Mouse (Mus musculus) ES-E14 (cell line): ENCODE data around the gene Vdr. TPM values are rescaled to one million over a fixed set of nuclear protein-coding genes. Genes with fewer than 3 reads are reported as not detected.

Experiments
- DNase-seq: peaks from one replicate; pipeline ENCODE4 v3.0.0-alpha.2; 2013; ENCODE audit warnings: low read depth, low spot score
- H3K27ac ChIP-seq: 2 replicates; pipeline ENCODE4 v1.5.1; 2012; ENCODE audit warnings: low read depth, mild to moderate bottlenecking, low read length, moderate library complexity, mixed read lengths; ENCODE audit not compliant: poor library complexity, insufficient read depth, severe bottlenecking
- H3K36me3 ChIP-seq: 2 replicates; pipeline ENCODE4 v1.6.1; 2012; ENCODE audit warnings: mild to moderate bottlenecking, low read length, moderate library complexity, mixed read lengths; ENCODE audit not compliant: control insufficient read depth, poor library complexity, insufficient read depth, severe bottlenecking
- H3K4me1 ChIP-seq, 2 experiments: fragments of 150-350 bp in 1 of 2; sonication (generic) in 1 of 2; 2 replicates each; pipeline ENCODE4 v1.6.1; 2012; ENCODE audit warnings: low read length in 2 of 2, mild to moderate bottlenecking in 1 of 2, mixed read lengths in 1 of 2; ENCODE audit not compliant: control insufficient read depth in 2 of 2, insufficient read depth in 2 of 2, poor library complexity in 1 of 2
- H3K4me3 ChIP-seq, 2 experiments: fragments of 150-350 bp in 1 of 2; sonication (generic) in 1 of 2; 2 replicates each; pipeline ENCODE4 v1.5.1; 2012; ENCODE audit warnings: low read length in 2 of 2, low read depth in 1 of 2, mild to moderate bottlenecking in 1 of 2, mixed read lengths in 1 of 2; ENCODE audit not compliant: insufficient read depth in 1 of 2, poor library complexity in 1 of 2, severe bottlenecking in 1 of 2
- H3K9ac ChIP-seq: 2 replicates; pipeline ENCODE4 v1.6.1; 2012; ENCODE audit warnings: low read depth, mild to moderate bottlenecking, low read length, mixed read lengths; ENCODE audit not compliant: poor library complexity, insufficient read depth, severe bottlenecking
- H3K9me3 ChIP-seq: fragments of 150-350 bp; sonication (generic); 2 replicates; pipeline ENCODE4 v1.6.1; 2012; ENCODE audit warnings: low read depth, mild to moderate bottlenecking, low read length; ENCODE audit not compliant: control insufficient read depth, insufficient read depth
- CHD2 ChIP-seq: IDR thresholded peaks from 2 replicates; pipeline ENCODE4 v1.6.1; 2014; ENCODE audit warnings: mild to moderate bottlenecking, low read depth, low read length, inconsistent platforms
- HCFC1 ChIP-seq: IDR thresholded peaks from 2 replicates; pipeline ENCODE4 v1.6.1; 2012; ENCODE audit warnings: low read length, inconsistent platforms, borderline replicate concordance; ENCODE audit not compliant: insufficient read depth
- MAFK ChIP-seq: IDR thresholded peaks from 2 replicates; pipeline ENCODE4 v1.6.1; 2014; ENCODE audit warnings: mild to moderate bottlenecking, low read depth, low read length, inconsistent platforms; ENCODE audit not compliant: insufficient read depth
- ZC3H11A ChIP-seq: IDR thresholded peaks from 2 replicates; pipeline ENCODE4 v1.6.1; 2012; ENCODE audit warnings: low read depth, mild to moderate bottlenecking, inconsistent platforms, low read length, borderline replicate concordance
- ZNF384 ChIP-seq: IDR thresholded peaks from 2 replicates; pipeline ENCODE4 v1.6.1; 2012; ENCODE audit warnings: low read depth, low read length, inconsistent platforms
- in situ Hi-C, 2 experiments: fragments of 600-800 bp; cut with MboI; formaldehyde crosslinking; loops; one replicate each; pipeline ENCODE4 v1.15.1; 2025; ENCODE audit warnings: low sequenced_read_pairs in 2 of 2, inconsistent platforms in 1 of 2; ENCODE audit not compliant: unreplicated experiment in 2 of 2
- total RNA-seq: library from RNA; depleted of rRNA; stranded (reverse); fragments of 300-350 nt; gene quantifications from 2 replicates; pipeline ENCODE4 v1.2.3, GENCODE M21; 2012

Vdr gene
- total RNA-seq, 1 experiment, result 0.22 TPM

GRCm38 (mm10) chr15:97945656-97946315, 35.4 kb upstream of the Vdr start:
- Histone ChIP-seq H3K27ac (no peak overlapping the region), H3K4me1 (no peaks in the 10 kb centered on the region), H3K4me3 (no peak overlapping the region), H3K36me3 (no peaks in the 10 kb centered on the region), H3K9ac (no peak overlapping the region), H3K9me3 (no peaks in the 10 kb centered on the region)
- no peak for DNase-seq
- in situ Hi-C loops, result no loop called here
- TF ChIP-seq MAFK (no peak), ZC3H11A (no peak), ZNF384 (no peak), CHD2 (no peak), HCFC1 (no peak)

- H3K4me1 ChIP-seq, result no peaks in the 10 kb centered on the region
- H3K4me3 ChIP-seq, result no peak overlapping the region
- no peak overlapping the region for H3K9ac ChIP-seq
- no peaks in the 10 kb centered on the region for H3K36me3 ChIP-seq
- no peak overlapping the region; the same call in 1 of the 2 replicates for H3K27ac ChIP-seq
- no peak for TF ChIP-seq ZNF384
- no peak for TF ChIP-seq HCFC1
- TF ChIP-seq MAFK, result no peak
- no peak for TF ChIP-seq ZC3H11A
- no peak for TF ChIP-seq CHD2
- in situ Hi-C loops, result no loop called here
- DNase-seq, result no peak
- H3K9me3 ChIP-seq, result no peaks in the 10 kb centered on the region
Observed at GRCm38 (mm10) chr15:97944919-97945574, 34.6 kb upstream of the Vdr start.

GRCm38 (mm10) chr15:97943356-97943755, 32.9 kb upstream of the Vdr start:
- H3K27ac ChIP-seq, result no peak overlapping the region
- H3K36me3 ChIP-seq, result no peaks in the 10 kb centered on the region
- H3K4me3 ChIP-seq, result no peak overlapping the region
- H3K4me1 ChIP-seq, result no peaks in the 10 kb centered on the region
- no peak for TF ChIP-seq HCFC1
- TF ChIP-seq CHD2, result no peak
- no peak for TF ChIP-seq ZNF384
- no peak for TF ChIP-seq ZC3H11A
- TF ChIP-seq MAFK, result no peak
- in situ Hi-C loops, result no loop called here
- no peak for DNase-seq
- H3K9me3 ChIP-seq, result no peaks in the 10 kb centered on the region
- no peak overlapping the region for H3K9ac ChIP-seq

GRCm38 (mm10) chr15:97942538-97942937, 32.1 kb upstream of the Vdr start:
- TF ChIP-seq CHD2, result no peak
- no peak for TF ChIP-seq ZC3H11A
- no peak for TF ChIP-seq HCFC1
- Histone ChIP-seq H3K9ac (no peak overlapping the region), H3K36me3 (no peaks in the 10 kb centered on the region), H3K9me3 (no peaks in the 10 kb centered on the region), H3K4me3 (no peak overlapping the region), H3K4me1 (no peaks in the 10 kb centered on the region), H3K27ac (no peak overlapping the region)
- no peak for DNase-seq
- in situ Hi-C loops, result no loop called here

GRCm38 (mm10) chr15:97941306-97941705, 30.9 kb upstream of the Vdr start:
- Histone ChIP-seq H3K4me3 (no peak overlapping the region), H3K9ac (no peak overlapping the region), H3K9me3 (no peaks in the 10 kb centered on the region), H3K36me3 (no peaks in the 10 kb centered on the region), H3K27ac (no peak overlapping the region), H3K4me1 (no peaks in the 10 kb centered on the region)
- TF ChIP-seq ZNF384 (no peak), CHD2 (no peak), ZC3H11A (no peak), MAFK (no peak), HCFC1 (no peak)
- in situ Hi-C loops, result no loop called here
- no peak for DNase-seq
